Comparison of ENCODE assay signal across 8 mouse cellular contexts in genomic region chr2:153065747-153066508, GRCm38 (mm10). TPM values are rescaled to one million over a fixed set of nuclear protein-coding genes. Genes with fewer than 3 reads are reported as not detected.
DNase-seq lines count a peak whose midpoint lies in the region; ATAC-seq lines count a peak whose summit lies in the region.

TSS of gene Ccm2l (plus strand) at chr2:153065955.

- 0 out of 2 replicates have a peak within 1 kb of the TSS, but pooled peaks have one; percentile 10 for H3K27ac ChIP-seq in hindbrain, embryonic 14.5 days
- no peak within 1 kb of the TSS for H3K27ac ChIP-seq in hindbrain, embryonic 11.5 days (ENCODE audit: low read depth, low read length)
- H3K27ac ChIP-seq in heart, embryonic 10.5 days = peak within 1 kb of the TSS; percentile 69

- no peak for DNase-seq in hindbrain, embryonic 14.5 days (ENCODE audit: low spot score)
- DNase-seq in hindbrain, embryonic 11.5 days (ENCODE audit: low spot score) = no peak
- DNase-seq in heart, embryonic 10.5 days (ENCODE audit: low spot score) = no peak
- peak; percentile 79 for DNase-seq in kidney, postnatal 14 days
- no peak for DNase-seq in right cerebral cortex, postnatal 4 days
- no peak for DNase-seq in frontal cortex, postnatal 36 days (ENCODE audit: low spot score in 2 of 2)
- DNase-seq in layer of hippocampus, adult 8-10 months (ENCODE audit: low spot score in 2 of 2) = no peak

- peaks cover 10% of the 10 kb centered on the region; the same call in 1 of the 2 replicates for H3K4me1 ChIP-seq in hindbrain, embryonic 14.5 days (replicated peaks; ENCODE audit: control insufficient read depth, insufficient read depth, low read length)
- no peaks in the 10 kb centered on the region for H3K4me1 ChIP-seq in hindbrain, embryonic 11.5 days (replicated peaks; ENCODE audit: control insufficient read depth, insufficient read depth, low read length)
- peaks cover 22% of the 10 kb centered on the region; the same call in 1 of the 2 replicates for H3K4me1 ChIP-seq in heart, embryonic 10.5 days
- H3K4me1 ChIP-seq in megakaryocyte, embryonic 14.5 days = peaks cover 28% of the 10 kb centered on the region

- no peak for ATAC-seq in hindbrain, embryonic 14.5 days (ENCODE audit: low FRiP score)
- ATAC-seq in hindbrain, embryonic 11.5 days (ENCODE audit: low FRiP score) = no peak

- no peak within 1 kb of the TSS for H3K9ac ChIP-seq in hindbrain, embryonic 14.5 days
- H3K9ac ChIP-seq in hindbrain, embryonic 11.5 days (ENCODE audit: low read depth, low read length) = no peak within 1 kb of the TSS

- H3K9me3 ChIP-seq in hindbrain, embryonic 14.5 days (ENCODE audit: control insufficient read depth, low read length) = no peaks in the 10 kb centered on the region
- H3K9me3 ChIP-seq in hindbrain, embryonic 11.5 days (ENCODE audit: control insufficient read depth, low read length) = no peaks in the 10 kb centered on the region
- H3K9me3 ChIP-seq in heart, embryonic 10.5 days = no peaks in the 10 kb centered on the region
- H3K9me3 ChIP-seq in megakaryocyte, embryonic 14.5 days = no peaks in the 10 kb centered on the region

- H3K36me3 ChIP-seq in hindbrain, embryonic 14.5 days (replicated peaks; ENCODE audit: control insufficient read depth, insufficient read depth) = no peaks in the 10 kb centered on the region
- no peaks in the 10 kb centered on the region for H3K36me3 ChIP-seq in hindbrain, embryonic 11.5 days (ENCODE audit: control insufficient read depth, insufficient read depth, low read length)
- no peaks in the 10 kb centered on the region; the same call in 1 of the 2 replicates for H3K36me3 ChIP-seq in heart, embryonic 10.5 days
- no peaks in the 10 kb centered on the region for H3K36me3 ChIP-seq in megakaryocyte, embryonic 14.5 days (replicated peaks; ENCODE audit: low read length)

- H3K4me2 ChIP-seq in hindbrain, embryonic 14.5 days (replicated peaks) = no peak within 1 kb of the TSS
- H3K4me2 ChIP-seq in hindbrain, embryonic 11.5 days (replicated peaks; ENCODE audit: low read depth, low read length) = no peak within 1 kb of the TSS

- H3K27me3 ChIP-seq in hindbrain, embryonic 14.5 days (ENCODE audit: control insufficient read depth, insufficient read depth, low read length) = peaks cover 17% of the 10 kb centered on the region
- H3K27me3 ChIP-seq in hindbrain, embryonic 11.5 days (ENCODE audit: control insufficient read depth, insufficient read depth, low read length) = peaks cover 19% of the 10 kb centered on the region
- peaks cover 71% of the 10 kb centered on the region for H3K27me3 ChIP-seq in heart, embryonic 10.5 days (ENCODE audit: insufficient read depth, poor library complexity, severe bottlenecking)
- H3K27me3 ChIP-seq in megakaryocyte, embryonic 14.5 days (replicated peaks) = peaks cover 57% of the 10 kb centered on the region

- WGBS in hindbrain, embryonic 14.5 days = 53% methylated on average over 12 of the region's 12 CpGs
- 51% methylated on average over 12 of the region's 12 CpGs for WGBS in hindbrain, embryonic 11.5 days
- WGBS in heart, embryonic 10.5 days = 35% methylated on average over 12 of the region's 12 CpGs

- no peak within 1 kb of the TSS for H3K4me3 ChIP-seq in hindbrain, embryonic 14.5 days (replicated peaks; ENCODE audit: low read length)
- no peak within 1 kb of the TSS for H3K4me3 ChIP-seq in hindbrain, embryonic 11.5 days (ENCODE audit: low read depth, low read length)
- H3K4me3 ChIP-seq in heart, embryonic 10.5 days = peak within 1 kb of the TSS; percentile 36
- H3K4me3 ChIP-seq in megakaryocyte, embryonic 14.5 days (replicated peaks) = peak within 1 kb of the TSS; percentile 7

RNA-seq across cellular contexts. Expression of gene Ccm2l, which starts in this region (rescaled TPM):
- polyA plus RNA-seq in hindbrain, embryonic 14.5 days (2014; fragmentation: Nextera tagmentation; extraction: Ambion mirVana) = 1.7 and 2.4 TPM in 2 replicates
- polyA plus RNA-seq in hindbrain, embryonic 11.5 days (2014; fragmentation: Nextera tagmentation; extraction: Ambion mirVana) = 2.1 and 2.2 TPM in 2 replicates
- 4.4 and 5.1 TPM in 2 replicates for polyA plus RNA-seq in heart, embryonic 10.5 days (2016; fragmentation: Nextera tagmentation; extraction: Ambion mirVana)
- polyA plus RNA-seq in megakaryocyte, embryonic 14.5 days (2012; ENCODE audit: insufficient read depth, low replicate concordance) = not detected in 2 replicates
- 1 to 10 TPM; 4.9 to 6.4 (median 5.6) TPM for total RNA-seq in layer of hippocampus, adult 8-10 months (2022)

Comparison
In these comparisons a context has a peak if more than half of its experiments do, and no peak if none do; other contexts are left out.
1. H3K4me3 ChIP-seq: peak in heart, embryonic 10.5 days (single experiment) and megakaryocyte, embryonic 14.5 days (single experiment); none in hindbrain, embryonic 14.5 days (single experiment) and hindbrain, embryonic 11.5 days (single experiment).